Mouse (Mus musculus) liver, embryonic 14.5 days (tissue): ENCODE measurements around the gene Ubl3. TPM values are rescaled to one million over a fixed set of nuclear protein-coding genes. Genes with fewer than 3 reads are reported as not detected.

Experiments used
- ATAC-seq: fragments of 200-750 bp; cut with Nextera tagmentation; 2 replicates; pipeline ENCODE4 v1.8.0; 2017; ENCODE audit warnings: moderate number of reproducible peaks, mild to moderate bottlenecking, moderate library complexity; ENCODE audit not compliant: insufficient read depth
- DNase-seq, 3 experiments: peaks; one replicate each; pipeline ENCODE4 v3.0.0-alpha.2; 2012 to 2013; ENCODE audit warnings: low read depth in 3 of 3, low spot score in 3 of 3
- H3K27ac ChIP-seq: fragments of 300-500 bp; sonication (generic); 2 replicates; pipeline ENCODE4 v1.5.1; 2014; ENCODE audit warnings: moderate library complexity, mild to moderate bottlenecking, control low read depth, inconsistent platforms
- H3K27me3 ChIP-seq: fragments of 300-500 bp; sonication (generic); 2 replicates; pipeline ENCODE4 v1.6.1; 2014; ENCODE audit warnings: mild to moderate bottlenecking, low read length, moderate library complexity; ENCODE audit not compliant: control insufficient read depth, insufficient read depth
- H3K36me3 ChIP-seq: fragments of 300-500 bp; sonication (generic); replicated peaks from 2 replicates; pipeline ENCODE4 v1.6.1; 2014; ENCODE audit warnings: low read depth; ENCODE audit not compliant: control insufficient read depth, insufficient read depth
- H3K4me1 ChIP-seq, 2 experiments: fragments of 200-500 bp in 1 of 2; fragments of 300-500 bp in 1 of 2; sonication (generic) in 1 of 2; replicated peaks; 2 replicates each; pipeline ENCODE4 v1.6.1; 2012 to 2014; ENCODE audit warnings: antibody characterized with exemption in 1 of 2, inconsistent platforms in 1 of 2, low read length in 1 of 2; ENCODE audit not compliant: control insufficient read depth in 2 of 2, insufficient read depth in 2 of 2
- H3K4me2 ChIP-seq: fragments of 300-500 bp; sonication (generic); 2 replicates; pipeline ENCODE4 v1.6.1; 2014; ENCODE audit warnings: low read depth, mild to moderate bottlenecking, control low read depth, moderate library complexity
- H3K4me3 ChIP-seq, 2 experiments: fragments of 200-500 bp in 1 of 2; fragments of 300-500 bp in 1 of 2; sonication (generic) in 1 of 2; 2 replicates each; pipeline ENCODE4 v1.5.1; 2012 to 2014; ENCODE audit warnings: low read depth in 2 of 2, low read length in 2 of 2, mild to moderate bottlenecking in 2 of 2, control low read depth in 1 of 2, inconsistent platforms in 1 of 2, moderate library complexity in 1 of 2; ENCODE audit not compliant: insufficient read depth in 1 of 2
- H3K9ac ChIP-seq: fragments of 300-500 bp; sonication (generic); replicated peaks from 2 replicates; pipeline ENCODE4 v1.6.1; 2014; ENCODE audit warnings: mild to moderate bottlenecking, control low read depth, moderate library complexity
- H3K9me3 ChIP-seq: fragments of 300-500 bp; sonication (generic); 2 replicates; pipeline ENCODE4 v1.6.1; 2016; ENCODE audit warnings: low read length, mixed read lengths; ENCODE audit not compliant: control insufficient read depth
- CTCF ChIP-seq: IDR thresholded peaks from 2 replicates; pipeline ENCODE4 v1.5.1; 2016; ENCODE audit warnings: antibody characterized with exemption, low read depth, control low read depth
- EP300 ChIP-seq: IDR thresholded peaks from 2 replicates; pipeline ENCODE4 v1.6.1; 2016; ENCODE audit warnings: antibody characterized with exemption, low read depth
- WGBS: fragments of 180-500 bp; shearing (Covaris S2); extraction: QIAGEN DNeasy Blood & Tissue Kit; methylation state at CpG from one replicate; pipeline ENCODE4 v1.1.7; 2014; ENCODE audit not compliant: insufficient replicate concordance; 5-methylcytosine and 5-hydroxymethylcytosine counted together
- polyA plus RNA-seq, 2 experiments: library from polyadenylated mRNA; depleted of rRNA in 1 of 2; stranded (reverse) in 1 of 2; unstranded in 1 of 2; fragments of >200 nt; fragmentation: Nextera tagmentation in 1 of 2; extraction: Ambion mirVana in 1 of 2; gene quantifications; 2 replicates each; pipeline versions ENCODE4 v1.2.1 to v1.2.3; 2012 to 2014

The Ubl3 gene
- polyA plus RNA-seq, 2 experiments = 6.3 to 16.0 TPM

DNA sequence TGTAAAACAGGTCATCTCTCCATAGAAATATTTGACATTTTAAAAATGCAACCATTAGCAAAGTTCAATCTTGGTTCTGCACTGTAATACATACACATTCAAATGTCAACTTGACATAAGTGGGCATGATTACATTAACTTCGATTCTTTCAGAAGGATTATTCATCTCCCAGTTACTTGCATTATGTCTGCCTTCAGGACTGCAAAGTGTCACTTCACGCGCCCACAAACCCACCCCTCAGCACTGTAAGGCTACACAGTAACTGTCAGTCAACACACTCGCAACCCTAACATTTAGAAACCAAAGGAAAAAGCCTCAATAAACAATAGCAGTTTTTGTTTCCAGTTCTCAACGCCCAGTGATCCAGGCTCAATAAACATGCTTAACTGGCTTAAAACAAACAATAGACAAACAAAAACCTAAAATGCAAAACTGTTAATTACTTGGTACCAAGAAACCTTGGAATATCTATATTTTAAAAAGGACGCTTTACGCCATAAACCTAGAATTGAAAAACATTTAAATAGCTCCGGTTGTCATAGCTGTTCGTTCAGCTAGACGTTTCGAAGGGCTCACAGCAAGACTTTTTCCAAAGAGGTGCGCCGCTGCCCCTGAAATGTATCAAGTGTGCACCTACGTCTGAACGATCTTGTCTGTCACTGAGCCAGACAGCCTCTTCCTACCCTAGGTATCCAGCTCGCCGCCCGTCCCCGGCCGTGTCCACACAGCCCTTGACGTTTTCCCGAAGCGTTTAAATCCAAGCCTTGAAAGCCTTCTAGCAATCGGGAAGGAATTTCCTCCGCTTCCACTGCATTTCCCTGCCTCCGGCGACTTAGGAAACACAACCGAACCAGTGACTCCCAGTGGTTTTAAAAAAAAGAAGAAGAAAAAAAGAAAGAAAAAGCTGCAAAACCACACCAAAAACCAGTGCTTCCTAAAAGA is 1.5 kb downstream of the Ubl3 start:
- H3K4me3 ChIP-seq = peak overlapping the region; percentile 59 to 81
- TF ChIP-seq CTCF (no peak), EP300 (no peak)
- DNase-seq (no peak), ATAC-seq (no peak)
- peak overlapping the region; percentile 84 for H3K4me2 ChIP-seq
- H3K27ac ChIP-seq = no peak overlapping the region
- no peaks in the 10 kb centered on the region for H3K36me3 ChIP-seq
- peaks cover 5 to 26% of the 10 kb centered on the region in 2 experiments; a peak in 3 of 4 replicates for H3K4me1 ChIP-seq
- under 1% methylated on average over 28 of the region's 28 CpGs for WGBS
- peaks cover 16% of the 10 kb centered on the region for H3K27me3 ChIP-seq
- H3K9me3 ChIP-seq = no peaks in the 10 kb centered on the region
- H3K9ac ChIP-seq = peak overlapping the region; percentile 70

DNA sequence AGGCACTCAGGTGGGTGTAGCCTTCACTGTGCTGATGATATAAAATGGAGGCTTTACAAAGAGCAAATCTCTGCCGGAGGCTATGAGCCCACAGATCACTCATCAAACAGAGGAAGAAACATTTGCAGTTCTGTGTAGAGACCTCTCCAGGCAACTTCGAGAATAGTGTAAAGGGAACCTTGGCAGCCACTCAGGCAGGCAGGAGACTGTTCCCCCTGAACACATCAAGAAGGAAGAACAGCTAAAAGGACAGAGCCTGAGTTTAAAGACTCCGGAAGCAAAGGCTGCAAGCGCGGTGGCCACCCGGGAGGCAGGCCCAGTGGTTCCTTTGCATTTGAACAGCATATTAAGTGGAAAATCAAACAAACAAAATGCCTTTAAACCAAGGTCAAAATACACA is 2.2 kb downstream of the Ubl3 start:
- peaks cover 5 to 26% of the 10 kb centered on the region in 2 experiments; a peak in 3 of 4 replicates for H3K4me1 ChIP-seq
- peak overlapping the region; percentile 84 for H3K4me2 ChIP-seq
- H3K9me3 ChIP-seq = no peaks in the 10 kb centered on the region
- peaks cover 16% of the 10 kb centered on the region for H3K27me3 ChIP-seq
- DNase-seq = no peak
- 8% methylated on average over 6 of the region's 6 CpGs for WGBS
- ATAC-seq = no peak
- H3K36me3 ChIP-seq = no peaks in the 10 kb centered on the region
- H3K4me3 ChIP-seq = peak overlapping the region; percentile 4 to 81; a peak in 3 of 4 replicates
- H3K27ac ChIP-seq = no peak overlapping the region
- no peak overlapping the region for H3K9ac ChIP-seq
- TF ChIP-seq CTCF (no peak), EP300 (no peak)

DNA sequence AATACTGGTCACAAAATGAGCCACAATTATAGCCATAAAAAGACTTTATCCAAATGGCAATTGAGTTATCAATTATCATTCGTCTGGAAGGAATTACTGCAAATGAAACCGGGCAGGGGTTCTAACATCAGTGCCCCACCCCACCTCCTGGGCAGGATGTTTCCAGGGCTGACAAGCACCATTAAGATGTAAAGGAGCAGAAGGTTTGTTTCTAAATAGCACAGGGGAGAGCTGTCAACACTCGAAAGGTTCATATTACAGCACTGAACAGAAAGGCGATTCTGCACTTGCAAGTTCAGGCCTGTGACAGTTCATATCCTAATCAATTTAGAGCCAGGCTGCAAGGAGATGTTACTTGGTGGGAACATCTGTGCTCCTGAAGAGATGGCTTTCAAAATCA is 3.3 kb downstream of the Ubl3 start:
- no peak overlapping the region for H3K27ac ChIP-seq
- no peak overlapping the region for H3K4me3 ChIP-seq
- 55% methylated on average over 4 of the region's 4 CpGs for WGBS
- ATAC-seq (no peak), DNase-seq (no peak)
- TF ChIP-seq EP300 = no peak
- no peak for TF ChIP-seq CTCF
- peaks cover 5 to 23% of the 10 kb centered on the region in 2 experiments; a peak in 3 of 4 replicates for H3K4me1 ChIP-seq
- no peak overlapping the region for H3K9ac ChIP-seq
- H3K4me2 ChIP-seq = no peak overlapping the region
- no peaks in the 10 kb centered on the region for H3K36me3 ChIP-seq
- H3K9me3 ChIP-seq = no peaks in the 10 kb centered on the region
- peaks cover 13% of the 10 kb centered on the region for H3K27me3 ChIP-seq

DNA sequence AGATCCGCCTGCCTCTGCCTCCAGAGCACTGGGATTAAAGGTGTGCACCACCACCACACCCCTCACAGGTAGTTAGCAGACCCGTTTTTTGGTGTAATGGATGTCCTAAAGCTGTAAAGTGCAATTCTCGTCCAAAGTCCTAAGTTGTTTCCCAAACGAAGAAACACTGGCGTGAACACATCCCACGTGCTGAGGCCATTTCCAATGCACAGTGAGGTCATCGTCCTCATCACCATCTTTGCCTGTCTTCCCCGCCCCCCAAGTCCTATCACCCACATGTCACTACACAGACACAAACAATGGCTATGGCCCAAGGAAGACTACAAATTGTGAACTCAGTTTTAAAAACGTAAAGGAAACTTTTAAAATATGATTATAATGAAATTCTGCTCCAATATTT is 4.0 kb downstream of the Ubl3 start:
- Histone ChIP-seq H3K9me3 (no peaks in the 10 kb centered on the region), H3K36me3 (no peaks in the 10 kb centered on the region), H3K27ac (no peak overlapping the region), H3K4me1 (peaks cover 5 to 21% of the 10 kb centered on the region in 2 experiments; a peak in 3 of 4 replicates), H3K27me3 (peaks cover 6% of the 10 kb centered on the region), H3K4me2 (no peak overlapping the region; the same call in 1 of the 2 replicates), H3K4me3 (no peak overlapping the region), H3K9ac (no peak overlapping the region)
- 54% methylated on average over 9 of the region's 9 CpGs for whole genome bisulfite sequencing
- TF ChIP-seq EP300 = no peak
- no peak for TF ChIP-seq CTCF
- ATAC-seq = no peak
- DNase-seq = no peak

DNA sequence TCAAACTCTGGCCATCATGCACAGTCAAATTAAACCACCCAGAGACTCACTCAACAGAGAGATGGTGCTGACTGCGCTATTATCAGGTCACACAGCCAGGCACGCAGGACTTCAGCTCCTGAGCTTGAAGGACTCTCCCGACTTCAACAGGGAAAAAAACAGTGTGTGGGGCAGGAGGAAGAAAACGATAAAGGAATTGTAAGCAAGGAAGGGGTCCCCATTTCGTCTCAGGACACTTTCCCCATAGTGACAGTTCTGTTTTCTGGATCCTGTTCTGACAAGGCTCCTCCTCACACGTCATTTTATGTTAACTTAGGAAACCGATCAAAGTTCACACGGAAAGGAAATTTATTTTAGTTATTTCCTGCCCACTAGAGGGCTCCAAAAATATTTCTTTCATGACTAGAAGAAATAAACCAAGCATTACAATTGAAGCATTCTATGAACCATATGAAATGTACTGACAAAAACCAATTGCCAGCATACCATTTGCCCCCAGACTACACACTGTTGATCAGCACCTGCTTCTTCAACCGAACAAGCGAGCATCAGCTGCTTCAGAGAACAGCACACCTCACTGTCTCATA is 4.6 kb downstream of the Ubl3 start:
- TF ChIP-seq CTCF (0 out of 2 replicates have a peak, but pooled peaks have one; percentile 4), EP300 (no peak)
- Histone ChIP-seq H3K9me3 (no peaks in the 10 kb centered on the region), H3K4me2 (peak overlapping the region; percentile 16; the same call in 1 of the 2 replicates), H3K27me3 (peaks cover 4% of the 10 kb centered on the region), H3K4me3 (no peak overlapping the region), H3K9ac (no peak overlapping the region), H3K27ac (no peak overlapping the region), H3K4me1 (peaks cover 5 to 21% of the 10 kb centered on the region in 2 experiments; a peak in 3 of 4 replicates), H3K36me3 (no peaks in the 10 kb centered on the region)
- ATAC-seq (no peak), DNase-seq (peak in 1 of 3 experiments; percentile 22)
- 27% methylated on average over 10 of the region's 10 CpGs for WGBS
